Mouse (Mus musculus): Measurements from ENCODE around the gene Nudt3.
A peak's percentile ranks its signal among the peaks of the same experiment; 100 is the strongest.

The Nudt3 gene

DNA sequence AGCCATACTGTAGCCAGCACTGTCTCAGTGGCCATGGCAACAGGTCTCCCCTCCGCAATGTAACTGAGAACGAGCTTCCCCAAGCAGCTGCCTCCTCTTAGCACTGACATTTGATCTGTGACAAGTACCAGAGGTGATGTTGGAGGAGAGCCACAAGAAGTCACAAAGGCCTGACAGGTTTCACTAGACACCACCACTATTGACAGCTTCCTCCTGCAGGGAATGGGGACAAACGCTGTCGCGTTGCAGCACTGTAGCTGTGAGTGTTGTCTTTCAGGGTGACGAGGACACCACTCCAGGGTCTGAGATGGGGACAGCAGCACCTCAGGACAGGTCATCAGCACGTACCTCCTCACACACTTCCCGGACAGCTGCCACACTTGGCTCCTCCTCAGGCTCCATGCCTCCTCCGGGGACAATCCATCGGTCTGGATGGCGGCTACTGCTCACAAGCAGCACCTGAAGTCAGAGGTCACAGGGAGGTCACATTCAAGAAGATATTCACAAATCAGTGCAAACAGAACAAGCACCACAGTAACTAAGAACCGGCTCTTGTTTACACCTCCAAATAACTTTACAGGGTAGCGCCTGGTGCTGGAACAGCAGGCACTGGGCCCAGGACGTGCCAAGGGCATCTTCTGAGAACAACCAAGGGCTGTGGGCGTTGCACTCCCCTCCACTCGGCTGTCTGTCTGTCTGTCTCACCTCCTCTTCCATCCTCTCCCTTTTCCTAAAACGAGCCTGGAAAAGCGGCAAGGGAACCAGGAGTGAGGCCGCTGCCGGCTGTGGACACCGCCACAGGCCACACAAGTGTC, 26.7 kb downstream of the Nudt3 start:
- no peak for DNase-seq (ENCODE audit: low spot score)

DNA sequence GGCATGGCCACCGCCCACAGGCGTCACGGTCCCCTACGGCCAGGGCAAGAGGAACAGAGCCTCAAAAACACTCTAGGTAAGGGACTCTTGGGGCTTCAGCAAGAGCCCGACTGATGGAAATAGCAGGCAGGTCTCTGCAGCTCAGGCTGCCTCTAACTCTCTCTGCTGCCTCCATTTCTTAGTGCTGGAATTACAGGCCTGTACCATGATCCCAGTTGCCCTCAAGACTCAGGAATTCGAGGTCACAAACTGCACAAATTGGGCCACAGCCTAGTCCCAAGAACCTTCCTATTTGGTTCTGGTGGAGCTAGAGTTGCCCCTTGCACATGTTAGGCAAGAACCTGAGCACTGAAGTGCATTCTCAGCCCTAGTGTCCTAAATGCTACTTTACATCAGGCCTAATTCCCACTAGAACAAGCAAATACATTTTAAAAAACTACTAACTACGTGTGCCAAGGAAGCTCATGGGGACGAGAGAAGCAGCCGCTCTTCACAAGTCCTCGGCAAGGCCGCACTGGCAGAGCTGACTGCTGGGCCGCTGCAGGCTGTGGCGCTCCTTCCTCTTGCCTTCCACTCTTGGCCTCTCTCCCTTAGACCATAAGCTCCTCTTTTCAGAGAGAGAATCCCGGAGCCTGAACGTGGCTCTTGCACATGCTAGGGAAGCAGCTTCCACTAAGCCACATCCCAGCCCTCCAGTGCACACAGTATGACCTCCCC, 27.5 kb downstream of the Nudt3 start:
- no peak for DNase-seq (ENCODE audit: low spot score)

DNA sequence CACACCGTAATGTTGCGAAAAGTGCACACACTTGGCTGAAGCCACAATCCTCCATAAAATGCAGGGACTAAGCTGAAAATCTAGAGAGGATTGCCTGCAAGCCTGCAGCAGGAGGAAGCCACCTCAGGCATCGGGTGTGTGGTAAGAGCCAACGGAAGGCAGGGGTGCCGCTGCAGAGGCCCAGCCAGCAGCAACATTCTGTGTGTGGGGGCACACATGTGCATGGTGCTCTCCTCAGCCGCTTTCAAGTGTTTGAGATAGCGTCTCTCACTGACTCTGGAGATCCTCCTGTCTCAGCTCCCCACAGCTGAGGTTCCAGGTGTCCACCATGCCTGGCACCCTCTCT, 30.8 kb downstream of the Nudt3 start:
- DNase-seq (ENCODE audit: low spot score), result no peak

DNA sequence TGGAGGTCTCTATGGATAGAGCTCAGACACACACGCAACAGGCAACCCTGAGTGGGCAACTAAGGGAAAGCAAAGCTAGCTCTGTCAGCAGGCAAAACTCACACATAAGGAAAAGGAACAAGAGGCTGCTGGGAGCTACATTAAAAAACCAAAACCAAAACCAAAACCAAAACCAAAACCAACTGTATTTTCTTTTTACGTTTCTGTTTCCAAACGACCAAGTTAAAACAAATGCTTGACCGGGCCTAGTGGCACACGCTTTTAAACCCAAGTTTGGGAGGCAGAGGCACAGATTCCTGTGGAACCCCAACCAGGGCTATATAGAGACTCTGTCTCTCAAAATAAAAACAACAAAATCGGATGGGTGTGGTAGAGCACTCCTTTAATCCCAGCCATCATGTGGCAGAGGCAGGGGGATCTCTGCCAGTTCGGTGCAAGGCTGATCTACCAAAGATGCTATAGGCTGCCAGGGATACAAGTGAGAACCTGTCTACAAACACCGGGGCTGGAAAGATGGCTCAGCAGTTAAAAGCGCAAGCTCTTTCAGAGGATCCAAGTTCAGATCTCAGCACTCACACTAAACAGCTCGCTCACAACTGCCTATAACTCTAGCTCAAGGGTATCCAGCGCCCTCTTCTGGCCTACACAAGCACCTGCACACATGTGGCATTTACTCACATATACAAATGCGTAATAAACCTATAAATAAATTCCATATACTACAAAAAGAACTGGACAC, 31.3 kb downstream of the Nudt3 start:
- DNase-seq (ENCODE audit: low spot score), result no peak

DNA sequence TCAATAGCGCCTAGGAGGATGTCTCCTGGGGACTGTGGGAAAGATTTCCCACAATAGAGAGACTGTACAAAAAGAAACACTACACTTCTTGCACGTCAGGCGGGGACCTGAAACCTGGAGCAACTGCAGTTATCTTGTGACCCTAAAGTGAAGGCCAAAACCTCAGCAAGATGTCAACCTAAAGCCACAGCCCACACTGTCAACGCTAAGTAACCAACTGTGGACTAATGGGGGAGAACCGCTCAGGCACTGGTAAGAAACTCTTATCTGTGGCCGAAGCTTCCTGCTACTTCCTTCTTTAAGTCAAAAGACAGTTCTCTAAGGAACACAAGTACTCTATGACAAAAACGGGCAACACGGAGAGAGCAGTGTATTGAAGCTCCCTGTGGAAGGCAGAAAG, 35.1 kb downstream of the Nudt3 start:
- DNase-seq (ENCODE audit: low spot score), result no peak

DNA sequence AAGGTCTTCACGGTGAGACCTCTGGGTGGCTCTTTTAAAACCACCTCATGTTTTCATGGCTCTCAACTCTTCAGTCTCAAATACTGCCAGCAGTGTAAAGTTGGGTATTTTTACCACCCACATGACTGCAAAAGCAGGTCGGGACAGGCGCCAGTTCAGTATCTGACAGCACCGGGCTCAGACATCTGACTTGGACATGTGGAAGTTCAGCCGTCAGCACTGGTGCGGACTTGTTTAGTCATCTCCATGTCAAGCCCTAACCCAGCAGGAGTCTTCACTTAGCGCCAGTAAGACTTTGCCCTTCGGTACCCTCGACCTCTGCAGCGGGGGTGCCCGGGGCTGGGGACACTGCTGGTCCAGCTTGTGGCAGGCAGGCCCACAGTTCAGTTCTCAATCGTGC, 36.0 kb downstream of the Nudt3 start:
- no peak for DNase-seq (ENCODE audit: low spot score)

DNA sequence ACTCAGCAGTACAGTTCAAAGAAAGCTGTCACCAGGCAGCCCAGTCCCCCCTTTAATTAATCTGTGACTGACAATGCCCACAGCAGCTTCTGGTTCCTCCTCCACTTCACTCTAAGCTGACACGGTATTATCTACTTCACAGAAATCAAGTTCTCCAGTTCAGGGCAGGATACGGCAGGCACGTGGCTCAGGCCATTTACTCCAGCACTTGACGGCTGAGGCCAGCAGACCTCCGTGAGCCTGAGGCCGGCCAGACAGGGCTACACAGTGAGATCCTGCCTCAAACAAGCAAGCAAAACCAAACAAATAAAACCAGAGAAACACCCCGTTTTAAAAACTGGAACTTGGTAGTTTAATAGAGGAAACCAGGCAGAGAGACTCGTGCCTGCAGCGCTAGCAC, 36.6 kb downstream of the Nudt3 start:
- DNase-seq (ENCODE audit: low spot score), result no peak

DNA sequence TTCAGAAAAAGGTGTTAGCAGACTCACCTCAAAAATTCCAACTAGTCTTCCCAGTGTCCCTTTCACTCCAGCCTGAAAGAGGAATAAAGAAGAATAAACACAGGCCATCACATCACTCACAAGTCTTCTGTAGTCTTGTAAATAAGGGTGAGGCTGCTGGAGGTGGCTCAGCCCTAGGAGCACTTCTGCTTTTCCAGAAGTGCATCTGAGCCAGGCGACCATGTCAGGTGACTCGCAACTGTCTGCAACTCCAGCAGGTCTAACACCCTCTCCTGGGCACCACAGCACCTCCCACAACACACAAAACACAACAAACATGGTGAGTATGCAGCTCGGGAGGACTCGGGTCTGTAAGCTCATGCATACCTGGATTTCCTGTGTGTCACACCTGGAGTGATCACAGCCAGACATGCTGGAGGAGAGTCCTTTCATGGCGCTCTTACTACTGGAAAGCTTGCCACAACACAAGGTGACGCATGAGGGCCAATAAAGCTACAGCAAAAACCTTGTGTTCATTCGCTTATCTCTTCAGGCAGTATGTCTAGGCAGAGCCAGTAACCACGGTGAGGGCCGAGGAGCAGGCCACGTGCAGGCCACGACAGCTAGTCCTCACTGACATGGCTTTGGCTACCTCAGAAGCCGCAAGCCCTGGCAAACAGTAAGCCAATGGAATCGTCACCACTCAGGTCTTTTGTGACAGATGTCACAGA, 40.0 kb downstream of the Nudt3 start:
- DNase-seq (ENCODE audit: low spot score), result no peak

DNA sequence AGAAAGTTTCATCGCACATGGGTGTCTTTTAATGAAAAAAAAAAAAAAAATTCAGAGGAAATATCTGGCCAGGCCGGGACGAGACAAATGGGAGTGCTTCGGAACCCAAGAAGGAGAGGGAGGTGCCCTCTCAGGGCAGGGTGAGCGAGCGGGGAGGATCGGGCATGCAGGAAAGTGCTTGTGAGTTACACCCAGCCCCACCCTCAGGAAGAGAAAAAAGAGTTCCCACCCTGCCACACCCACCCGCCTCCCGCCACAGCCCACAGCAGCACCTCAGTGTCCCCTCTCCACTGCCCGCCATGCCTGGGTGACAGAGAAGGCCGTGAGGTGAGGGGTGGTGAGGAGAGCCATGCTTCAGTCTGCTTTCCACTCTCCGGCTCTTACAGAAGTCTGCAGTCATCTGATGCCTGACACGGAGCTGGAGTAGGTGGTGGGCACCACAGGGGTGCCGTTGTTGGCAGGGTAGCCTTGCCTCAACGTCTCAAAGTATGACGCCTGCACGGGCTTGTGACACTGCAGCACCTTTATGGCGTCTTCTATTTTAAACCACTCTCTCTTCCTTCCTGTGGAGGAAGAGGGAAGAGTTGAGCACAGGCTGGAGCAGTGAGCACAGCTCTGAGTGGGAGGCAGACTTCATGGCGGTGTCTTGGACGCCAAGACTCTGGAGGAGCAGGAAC, 42.8 kb downstream of the Nudt3 start:
- no peak for DNase-seq (ENCODE audit: low spot score)

DNA sequence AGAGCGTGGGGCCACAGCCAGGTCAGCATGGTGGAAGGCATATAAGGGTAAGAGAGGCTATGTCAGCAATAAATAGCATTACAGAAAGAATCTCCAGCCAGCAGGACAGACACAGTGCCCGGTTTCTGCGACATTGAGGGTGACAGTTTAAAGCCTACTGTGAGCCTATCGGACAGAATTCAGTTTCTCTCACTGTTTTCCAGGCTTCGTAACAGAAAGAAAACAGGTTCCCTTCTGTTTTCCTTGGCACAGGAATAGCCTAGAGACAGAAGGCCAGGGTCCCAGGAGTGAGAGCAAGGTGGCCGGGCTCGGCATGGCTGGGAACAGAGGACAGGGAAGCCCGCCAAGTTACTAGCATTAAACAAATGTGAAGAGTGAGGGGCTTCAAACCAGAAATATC, 43.5 kb downstream of the Nudt3 start:
- no peak for DNase-seq (ENCODE audit: low spot score)

DNA sequence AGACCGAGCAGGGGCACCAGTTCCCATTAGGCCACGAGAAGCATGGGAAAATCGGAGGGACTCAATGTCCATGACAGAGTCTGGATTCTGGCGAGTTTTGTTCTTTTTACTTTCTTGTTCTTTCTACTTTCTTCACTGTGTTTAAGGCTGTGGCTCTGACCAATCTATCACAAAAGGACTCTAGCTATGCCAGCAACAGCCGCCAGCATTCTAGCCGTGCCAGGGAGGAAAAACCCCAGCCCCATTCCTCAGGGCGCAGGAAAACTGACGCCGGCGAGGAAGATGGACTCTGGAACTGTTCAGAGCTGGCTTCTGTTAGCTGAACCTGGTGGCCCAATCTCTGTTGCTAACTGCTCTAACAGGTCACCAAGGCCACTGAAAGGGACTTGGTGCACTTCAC, 44.8 kb downstream of the Nudt3 start:
- DNase-seq (ENCODE audit: low spot score), result no peak

DNA sequence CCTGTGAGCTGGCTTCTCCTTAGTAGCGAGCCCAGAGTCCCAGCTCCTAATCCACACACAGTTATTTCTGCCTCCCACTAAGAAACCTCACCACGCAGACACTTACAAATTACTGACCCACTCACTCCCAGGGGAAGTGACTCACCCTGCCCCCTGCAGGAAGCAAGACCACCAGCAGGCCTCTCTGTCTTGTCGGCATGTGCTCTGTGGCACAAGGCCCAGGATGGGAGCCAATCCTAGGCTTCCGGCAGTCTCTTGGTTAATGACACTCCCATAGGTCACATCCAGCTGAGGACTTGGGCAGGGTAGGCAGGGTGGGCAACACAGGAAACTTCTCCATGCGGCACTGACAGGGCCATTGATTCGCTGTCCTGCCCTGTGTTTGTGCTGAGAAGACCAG, 45.8 kb downstream of the Nudt3 start:
- DNase-seq (ENCODE audit: low spot score), result no peak

DNA sequence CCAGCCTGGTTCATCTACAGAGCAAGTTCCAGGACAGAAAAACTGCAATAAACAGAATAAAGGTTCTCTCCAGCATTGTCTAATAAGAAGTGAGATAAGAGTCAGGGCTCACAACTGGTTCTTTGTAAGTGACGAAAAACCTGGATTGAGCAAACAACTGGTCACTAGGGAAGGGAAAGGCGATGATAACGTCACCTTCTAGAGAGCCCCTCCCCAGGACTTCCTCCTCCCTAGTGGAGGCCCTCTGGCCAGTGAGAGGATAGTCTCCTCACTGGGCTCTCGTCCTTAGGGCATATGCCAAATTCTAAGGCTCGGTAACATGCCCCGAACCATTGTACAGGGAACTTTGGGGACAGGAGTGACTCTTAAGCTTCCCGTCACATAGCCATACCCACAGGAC, 47.2 kb downstream of the Nudt3 start:
- no peak for DNase-seq (ENCODE audit: low spot score)

DNA sequence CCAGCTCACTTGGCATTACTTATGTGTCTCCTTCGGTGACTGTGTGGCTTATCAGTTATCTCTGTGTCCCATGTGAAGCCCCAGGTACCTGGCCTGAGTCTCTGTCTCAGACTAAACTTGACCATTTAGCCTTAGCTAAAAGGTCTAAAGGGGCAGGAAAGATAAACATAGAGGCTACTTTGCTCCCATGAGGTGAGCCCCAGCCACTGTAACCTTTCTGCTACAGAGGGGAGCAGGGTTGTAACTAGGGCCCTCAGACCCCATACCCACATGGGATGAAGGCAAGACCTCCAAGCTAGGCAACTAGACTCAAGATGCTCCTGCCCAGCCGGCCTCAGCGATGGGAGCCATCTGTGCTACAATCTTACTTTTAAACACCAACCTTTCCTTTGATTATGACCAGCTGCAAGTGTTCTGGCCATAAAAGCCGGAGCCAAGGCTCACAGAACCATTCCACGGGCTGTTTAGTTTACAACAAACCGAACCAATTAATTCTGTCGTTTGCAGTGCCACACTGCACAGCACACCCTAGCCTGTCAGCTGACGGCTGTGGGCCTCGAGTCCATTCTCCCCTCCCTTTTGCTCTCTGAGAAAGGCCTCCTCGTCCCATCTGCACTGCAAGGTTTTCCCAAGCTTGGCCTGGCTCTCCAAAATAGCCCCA, 48.0 kb downstream of the Nudt3 start:
- DNase-seq (ENCODE audit: low spot score), result no peak

DNA sequence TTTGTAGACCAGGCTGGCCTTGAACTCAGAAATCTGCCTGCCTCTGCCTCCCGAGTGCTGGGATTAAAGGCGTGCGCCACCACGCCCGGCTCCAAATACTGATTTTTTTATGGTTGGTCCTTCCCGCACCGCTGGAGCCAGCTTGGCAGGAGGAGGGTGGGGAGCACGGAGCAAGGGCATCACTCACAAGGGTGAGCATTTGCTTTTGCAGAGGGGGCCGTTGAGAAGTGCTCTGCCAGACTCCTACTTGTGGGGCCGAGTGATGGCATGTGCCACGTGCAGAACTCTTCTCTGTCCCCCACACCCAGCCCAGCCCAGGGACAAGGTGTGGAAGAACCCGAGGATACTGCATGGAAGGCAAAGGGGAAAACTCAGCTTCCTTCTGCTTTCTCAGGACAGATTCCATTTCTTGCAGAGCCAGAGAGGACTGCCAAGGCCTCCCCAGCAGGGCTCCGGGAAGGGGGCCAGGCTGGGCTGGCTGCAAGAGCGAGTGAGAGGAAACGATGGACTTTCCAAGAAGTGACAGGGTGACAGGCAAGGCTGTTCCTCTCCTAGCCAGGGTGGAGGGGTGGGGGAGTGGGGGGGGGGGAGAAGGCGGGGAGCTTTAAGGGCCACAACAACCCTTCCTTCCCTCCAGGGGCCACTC, 48.7 kb downstream of the Nudt3 start:
- DNase-seq (ENCODE audit: low spot score), result no peak

DNA sequence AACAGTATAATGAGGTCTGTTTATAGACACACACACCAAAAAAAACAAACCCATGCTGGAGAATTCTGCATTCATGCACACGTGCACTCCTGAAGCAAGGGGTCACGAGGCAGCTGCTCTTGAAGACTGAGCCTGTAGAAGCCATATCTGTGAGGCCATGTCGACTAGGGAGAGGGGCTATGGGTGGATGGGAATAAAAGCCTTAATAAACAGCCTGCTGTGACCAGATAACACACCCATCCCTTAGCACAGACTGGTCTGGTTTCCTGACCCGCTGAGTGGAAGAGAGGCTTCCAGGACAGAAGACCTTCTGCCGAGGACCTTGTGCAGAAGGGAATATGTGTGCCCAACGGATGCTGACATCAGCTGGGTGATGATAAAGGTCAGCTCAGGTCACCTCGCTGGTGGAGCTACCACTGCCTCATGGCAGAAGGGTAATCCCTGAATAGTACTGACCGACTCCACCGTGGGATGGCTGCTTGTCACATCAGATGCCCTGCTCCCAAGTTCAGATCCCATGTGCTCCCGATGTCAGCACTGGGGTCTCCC, 49.4 kb downstream of the Nudt3 start:
- DNase-seq (ENCODE audit: low spot score), result no peak

DNA sequence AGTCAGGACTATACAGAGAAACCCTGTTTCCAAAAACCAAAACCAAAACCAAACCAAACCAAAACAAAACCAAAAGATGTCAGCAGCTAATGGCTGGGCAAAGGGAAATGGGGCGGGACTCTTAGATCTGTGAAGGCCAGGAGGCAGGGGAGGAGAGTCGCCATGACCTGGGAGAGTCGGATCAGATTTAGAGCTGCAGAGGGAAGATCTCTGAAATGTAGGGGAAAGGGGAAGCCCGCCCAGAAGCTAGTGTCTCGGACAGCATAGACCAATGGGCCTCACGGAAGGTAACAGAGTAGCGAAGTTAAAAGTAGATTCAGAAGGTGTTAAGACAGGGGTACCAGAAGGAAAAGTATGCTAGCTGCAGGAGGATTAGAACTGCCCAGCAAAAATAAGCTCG, 52.0 kb downstream of the Nudt3 start:
- DNase-seq (ENCODE audit: low spot score), result no peak

DNA sequence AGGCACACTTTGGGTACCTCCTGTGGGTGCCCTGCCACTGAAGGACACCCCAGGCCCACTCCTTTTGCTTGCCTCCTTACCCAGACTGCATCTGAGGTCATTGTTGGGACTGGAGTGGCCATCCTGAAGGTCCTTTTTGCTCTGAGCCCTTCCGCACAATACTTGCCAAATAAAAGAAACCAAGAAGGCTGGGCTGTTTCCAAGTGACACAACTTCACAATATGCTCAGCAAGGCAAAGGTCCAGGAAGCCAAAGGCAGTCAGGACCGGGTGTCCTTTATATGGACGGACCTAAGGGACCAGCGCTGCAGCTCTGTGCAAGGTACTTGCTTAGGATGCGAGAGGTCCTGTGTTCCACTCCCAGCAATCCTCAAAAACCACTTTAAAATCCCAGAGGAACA, 55.1 kb downstream of the Nudt3 start:
- no peak for DNase-seq (ENCODE audit: low spot score)

DNA sequence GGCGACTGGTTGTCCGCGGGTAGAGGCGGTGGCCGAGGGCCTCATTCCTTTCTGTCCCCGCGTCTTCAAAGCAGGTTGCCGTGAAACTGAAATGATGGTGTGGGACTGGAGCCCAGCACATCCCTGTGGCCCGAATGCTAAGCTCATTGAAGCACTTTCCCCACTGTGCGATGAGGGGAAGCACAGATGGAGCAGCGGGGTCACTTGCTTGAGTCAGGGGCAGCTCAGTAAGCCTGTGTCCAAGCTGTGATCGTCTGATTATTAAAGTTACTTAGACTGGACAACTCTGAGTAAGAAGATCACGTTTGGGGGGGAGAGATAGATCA, 57.4 kb downstream of the Nudt3 start:
- no peak for DNase-seq (ENCODE audit: low spot score)

DNA sequence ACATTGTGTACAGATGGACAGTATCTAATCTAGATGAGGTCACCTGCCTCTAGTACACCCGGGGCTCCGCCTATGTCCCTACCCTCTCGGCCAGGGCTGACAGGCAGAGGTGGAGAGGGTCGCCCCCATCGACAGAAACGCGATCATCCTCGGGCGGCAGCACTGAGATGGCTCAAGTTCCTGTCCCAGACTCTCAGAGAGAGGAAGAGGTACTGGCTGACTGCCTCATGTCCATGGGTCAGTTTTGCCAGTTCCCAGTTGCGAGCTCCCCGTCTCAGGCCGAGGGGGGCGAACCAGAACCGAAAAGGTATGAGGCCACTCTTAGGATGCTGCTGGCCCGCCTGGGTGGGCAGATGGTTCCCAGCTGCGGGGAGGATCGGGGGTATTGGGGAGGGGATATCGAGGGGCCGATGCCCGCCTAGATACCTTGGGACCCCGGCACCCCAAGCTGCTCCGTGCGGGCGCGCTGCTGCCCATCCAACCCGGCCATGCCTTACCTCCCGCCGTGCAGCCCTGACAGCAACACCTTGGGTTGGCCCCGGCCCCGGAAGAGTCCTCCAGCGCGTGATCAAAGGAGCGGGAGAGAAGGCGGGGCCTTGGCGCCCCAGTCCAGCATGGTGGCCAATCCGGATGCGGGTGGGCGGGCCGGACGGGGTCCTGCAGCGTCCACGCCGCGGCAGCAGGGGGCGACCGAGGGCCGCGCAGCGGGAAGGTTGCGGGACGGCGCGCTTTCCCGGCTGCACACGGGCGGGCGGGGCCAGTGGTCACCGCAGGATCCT, 57.9 kb downstream of the Nudt3 start, which contains the start of gene AI413582:
AI413582 (minus strand) TSS at position 594 of the 779 bp plus-strand sequence.
- DNase-seq (ENCODE audit: low spot score), result peak; percentile 98
